Comparison of ENCODE assay signal across 8 mouse cellular contexts in the genomic region with DNA sequence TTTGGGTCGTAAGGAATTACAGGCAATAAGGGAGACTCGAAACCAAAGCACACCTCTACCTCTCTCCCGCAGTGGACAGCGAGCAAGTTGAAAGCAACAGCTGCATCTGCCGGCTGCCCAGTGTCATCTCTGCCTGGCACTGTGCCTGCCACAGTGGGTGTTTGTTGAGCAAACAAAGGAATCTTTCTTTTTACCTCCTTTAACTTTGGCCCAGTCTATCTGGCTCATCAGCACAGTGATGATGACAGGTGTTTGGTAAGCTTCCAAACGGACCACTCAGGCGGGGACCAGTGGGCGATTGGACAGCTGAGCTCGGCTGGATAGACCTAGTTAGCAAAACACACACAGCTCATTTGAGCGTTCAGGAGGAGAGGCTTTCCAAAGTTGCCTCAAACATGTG.
DNase-seq lines count a peak whose midpoint lies in the region; ATAC-seq and TF ChIP-seq lines count a peak whose summit lies in the region.

No protein-coding gene starts in this region.

- ATAC-seq in stomach, postnatal 0 days (ENCODE audit: low FRiP score, low TSS enrichment) = no peak
- no peak for ATAC-seq in liver, embryonic 12.5 days

- H3K4me2 ChIP-seq in stomach, postnatal 0 days (replicated peaks; ENCODE audit: low read depth) = no peak overlapping the region
- no peak overlapping the region for H3K4me2 ChIP-seq in liver, embryonic 12.5 days

- no peak overlapping the region for H3K9ac ChIP-seq in stomach, postnatal 0 days (ENCODE audit: low read length)
- no peak overlapping the region for H3K9ac ChIP-seq in liver, embryonic 12.5 days

- H3K4me1 ChIP-seq in heart, embryonic 10.5 days = peaks cover 3% of the 10 kb centered on the region; the same call in 1 of the 2 replicates
- H3K4me1 ChIP-seq in cerebellum, adult 2 months (ENCODE audit: control insufficient read depth, insufficient read depth, low read length) = no peaks in the 10 kb centered on the region
- H3K4me1 ChIP-seq in stomach, postnatal 0 days (replicated peaks; ENCODE audit: control insufficient read depth, insufficient read depth) = no peaks in the 10 kb centered on the region
- H3K4me1 ChIP-seq in liver, embryonic 12.5 days = no peaks in the 10 kb centered on the region

- no peaks in the 10 kb centered on the region for H3K9me3 ChIP-seq in heart, embryonic 10.5 days
- H3K9me3 ChIP-seq in stomach, postnatal 0 days (ENCODE audit: control insufficient read depth, low read length) = no peaks in the 10 kb centered on the region
- 0 out of 2 replicates have a peak, but pooled peaks cover 2% of the 10 kb centered on the region for H3K9me3 ChIP-seq in liver, embryonic 12.5 days (replicated peaks)

- WGBS in heart, embryonic 10.5 days = 67% methylated on average over 10 of the region's 10 CpGs
- 4% methylated on average over 10 of the region's 10 CpGs for WGBS in cerebellum, adult 2 months
- 61% methylated on average over 10 of the region's 10 CpGs for WGBS in stomach, postnatal 0 days
- WGBS in liver, embryonic 12.5 days (ENCODE audit: insufficient replicate concordance) = 65% methylated on average over 10 of the region's 10 CpGs

- DNase-seq in heart, postnatal 10 days = peak; percentile 19 to 52
- no peak for DNase-seq in heart, embryonic 10.5 days (ENCODE audit: low spot score)
- DNase-seq in cerebellum, adult 2 months = peak; percentile 16 to 24
- DNase-seq in frontal cortex, postnatal 36 days (ENCODE audit: low spot score in 2 of 2) = peak; percentile 28 to 47
- DNase-seq in left cerebral cortex, postnatal 4 days = peak; percentile 94
- DNase-seq in spleen, adult 12 weeks (ENCODE audit: low spot score) = no peak
- DNase-seq in stomach, postnatal 0 days (ENCODE audit: low spot score) = no peak

- H3K27ac ChIP-seq in heart, embryonic 10.5 days = no peak overlapping the region
- no peak overlapping the region for H3K27ac ChIP-seq in cerebellum, adult 2 months (ENCODE audit: insufficient read depth, low read length)
- H3K27ac ChIP-seq in stomach, postnatal 0 days (replicated peaks) = no peak overlapping the region
- H3K27ac ChIP-seq in liver, embryonic 12.5 days = no peak overlapping the region

- H3K4me3 ChIP-seq in heart, embryonic 10.5 days = no peak overlapping the region
- no peak overlapping the region for H3K4me3 ChIP-seq in cerebellum, adult 2 months (replicated peaks; ENCODE audit: insufficient read depth, low read depth, low read length)
- no peak overlapping the region for H3K4me3 ChIP-seq in stomach, postnatal 0 days (ENCODE audit: low read depth, low read length)
- H3K4me3 ChIP-seq in liver, embryonic 12.5 days = no peak overlapping the region

- no peak for TF ChIP-seq EP300 in stomach, postnatal 0 days (optimal IDR thresholded peaks at IDR 0.05)

- TF ChIP-seq POLR2A in cerebellum, adult 2 months (IDR thresholded peaks at IDR 0.05; ENCODE audit: borderline replicate concordance, insufficient read depth, low read length) = no peak

- TF ChIP-seq CTCF in cerebellum, adult 2 months (IDR thresholded peaks at IDR 0.05; ENCODE audit: borderline replicate concordance, insufficient read depth, low read depth, low read length) = no peak
- no peak for TF ChIP-seq CTCF in stomach, postnatal 0 days (IDR thresholded peaks at IDR 0.05; ENCODE audit: low read depth)

- H3K27me3 ChIP-seq in heart, embryonic 10.5 days (ENCODE audit: insufficient read depth, poor library complexity, severe bottlenecking) = no peaks in the 10 kb centered on the region
- H3K27me3 ChIP-seq in cerebellum, adult 2 months (ENCODE audit: control insufficient read depth, insufficient read depth, low read length) = no peaks in the 10 kb centered on the region
- H3K27me3 ChIP-seq in stomach, postnatal 0 days (ENCODE audit: control insufficient read depth, insufficient read depth, low read length) = no peaks in the 10 kb centered on the region
- H3K27me3 ChIP-seq in liver, embryonic 12.5 days (replicated peaks) = no peaks in the 10 kb centered on the region

- intact Hi-C loops in heart, postnatal 10 days (cut with DNase I) = no loop called here
- intact Hi-C loops in left cerebral cortex, postnatal 4 days (cut with DNase I) = no loop called here

- H3K36me3 ChIP-seq in heart, embryonic 10.5 days = no peaks in the 10 kb centered on the region
- no peaks in the 10 kb centered on the region for H3K36me3 ChIP-seq in stomach, postnatal 0 days (ENCODE audit: control insufficient read depth, insufficient read depth, low read length)
- no peaks in the 10 kb centered on the region for H3K36me3 ChIP-seq in liver, embryonic 12.5 days

Comparison
In these comparisons a context has a peak if more than half of its experiments do, and no peak if none do; other contexts are left out.
1. DNase-seq: peak in heart, postnatal 10 days (2 of 2), cerebellum, adult 2 months (2 of 2), frontal cortex, postnatal 36 days (2 of 2) and left cerebral cortex, postnatal 4 days (single experiment); none in heart, embryonic 10.5 days (single experiment), spleen, adult 12 weeks (single experiment) and stomach, postnatal 0 days (single experiment).